Mouse (Mus musculus): ENCODE measurements around the gene Eefsec. TPM values are rescaled to one million over a fixed set of nuclear protein-coding genes. Genes with fewer than 3 reads are reported as not detected.

Gene Eefsec
- total and polyA plus RNA-seq, 3 experiments = 27.5 to 378 (median 40.7) TPM

- no peaks in the 10 kb centered on the region for H3K4me1 ChIP-seq (ENCODE audit: control insufficient read depth in 1 of 2, insufficient read depth in 2 of 2, low read length in 2 of 2)
- no peak overlapping the region for H3K27ac ChIP-seq (ENCODE audit: control insufficient read depth, low read depth, low read length)
- H3K4me3 ChIP-seq (ENCODE audit: control insufficient read depth in 1 of 2, insufficient read depth in 1 of 2, low read depth in 2 of 2, low read length in 2 of 2) = no peak overlapping the region
- H3K9me3 ChIP-seq (replicated peaks; ENCODE audit: insufficient read depth, low read length) = no peaks in the 10 kb centered on the region
- H3K79me2 ChIP-seq (ENCODE audit: control insufficient read depth, insufficient read depth, low read length, poor library complexity) = no peaks in the 10 kb centered on the region
- TF ChIP-seq MAZ (IDR thresholded peaks at IDR 0.05; ENCODE audit: low read depth, low read length) (no peak), GATA1 (IDR thresholded peaks at IDR 0.05; ENCODE audit: low read depth, low read length) (0 out of 2 replicates have a peak, but pooled peaks have one; percentile 9), SMC3 (IDR thresholded peaks at IDR 0.05; ENCODE audit: low read depth, low read length) (no peak), TCF12 (IDR thresholded peaks at IDR 0.05; ENCODE audit: low read depth, low read length) (0 out of 2 replicates have a peak, but pooled peaks have one; percentile 25), TAL1 (IDR thresholded peaks at IDR 0.05; ENCODE audit: low read length) (no peak)
- no peaks in the 10 kb centered on the region; a peak in 1 of 4 replicates for H3K36me3 ChIP-seq (ENCODE audit: control insufficient read depth in 1 of 2, insufficient read depth in 2 of 2, low read length in 2 of 2)
- no peak overlapping the region for H3K9ac ChIP-seq (ENCODE audit: control insufficient read depth, low read depth, low read length, poor library complexity, severe bottlenecking)
- no peak for DNase-seq (ENCODE audit: low read depth, low spot score)
- H3K27me3 ChIP-seq (ENCODE audit: control insufficient read depth in 1 of 2, insufficient read depth in 2 of 2, low read length in 2 of 2) = no peaks in the 10 kb centered on the region; a peak in 1 of 4 replicates
Observed at GRCm38 (mm10) chr6:88226570-88226994, 219.8 kb downstream of the Eefsec start.

GRCm38 (mm10) chr6:88221968-88222367, 224.4 kb downstream of the Eefsec start, which contains the start of gene Dnajb8:
Gene Dnajb8 (plus strand): TSS chr6:88222268.
- Histone ChIP-seq H3K27ac (ENCODE audit: control insufficient read depth, low read depth, low read length) (no peak within 1 kb of the TSS), H3K9ac (ENCODE audit: control insufficient read depth, low read depth, low read length, poor library complexity, severe bottlenecking) (no peak within 1 kb of the TSS), H3K4me1 (ENCODE audit: control insufficient read depth in 1 of 2, insufficient read depth in 2 of 2, low read length in 2 of 2) (no peaks in the 10 kb centered on the region), H3K4me3 (ENCODE audit: control insufficient read depth in 1 of 2, insufficient read depth in 1 of 2, low read depth in 2 of 2, low read length in 2 of 2) (no peak within 1 kb of the TSS), H3K27me3 (ENCODE audit: control insufficient read depth in 1 of 2, insufficient read depth in 2 of 2, low read length in 2 of 2) (no peaks in the 10 kb centered on the region), H3K9me3 (replicated peaks; ENCODE audit: insufficient read depth, low read length) (no peaks in the 10 kb centered on the region), H3K36me3 (ENCODE audit: control insufficient read depth in 1 of 2, insufficient read depth in 2 of 2, low read length in 2 of 2) (no peaks in the 10 kb centered on the region; a peak in 1 of 4 replicates), H3K79me2 (ENCODE audit: control insufficient read depth, insufficient read depth, low read length, poor library complexity) (no peaks in the 10 kb centered on the region)
- no peak for TF ChIP-seq TBP (IDR thresholded peaks at IDR 0.05; ENCODE audit: low read depth, low read length)
- no peak for DNase-seq (ENCODE audit: low read depth, low spot score)

GRCm38 (mm10) chr6:88219094-88219493, 227.2 kb downstream of the Eefsec start:
- H3K27ac ChIP-seq (ENCODE audit: control insufficient read depth, low read depth, low read length) = no peak overlapping the region
- H3K4me1 ChIP-seq (ENCODE audit: control insufficient read depth in 1 of 2, insufficient read depth in 2 of 2, low read length in 2 of 2) = no peaks in the 10 kb centered on the region
- no peak for DNase-seq (ENCODE audit: low read depth, low spot score)

More at GRCm38 (mm10) chr6:88219094-88219493, 227.2 kb downstream of the Eefsec start:
- Histone ChIP-seq H3K9ac (ENCODE audit: control insufficient read depth, low read depth, low read length, poor library complexity, severe bottlenecking) (no peak overlapping the region), H3K27me3 (ENCODE audit: control insufficient read depth in 1 of 2, insufficient read depth in 2 of 2, low read length in 2 of 2) (no peaks in the 10 kb centered on the region), H3K9me3 (replicated peaks; ENCODE audit: insufficient read depth, low read length) (no peaks in the 10 kb centered on the region), H3K36me3 (ENCODE audit: control insufficient read depth in 1 of 2, insufficient read depth in 2 of 2, low read length in 2 of 2) (no peaks in the 10 kb centered on the region), H3K79me2 (ENCODE audit: control insufficient read depth, insufficient read depth, low read length, poor library complexity) (no peaks in the 10 kb centered on the region), H3K4me3 (ENCODE audit: control insufficient read depth in 1 of 2, insufficient read depth in 1 of 2, low read depth in 2 of 2, low read length in 2 of 2) (no peak overlapping the region)
- TF ChIP-seq MYC (IDR thresholded peaks at IDR 0.05; ENCODE audit: low read depth, low read length) = no peak
- no peak for TF ChIP-seq KAT2A (conservative IDR thresholded peaks at IDR 0.05; ENCODE audit: low read depth, low read length)
- TF ChIP-seq SIN3A (IDR thresholded peaks at IDR 0.05; ENCODE audit: low read length) = no peak
- TF ChIP-seq NELFE (IDR thresholded peaks at IDR 0.05; ENCODE audit: low read depth, low read length) = no peak
- no peak for TF ChIP-seq UBTF (IDR thresholded peaks at IDR 0.05; ENCODE audit: borderline replicate concordance, insufficient read depth, low read depth, low read length)
- no peak for TF ChIP-seq RAD21 (IDR thresholded peaks at IDR 0.05; ENCODE audit: low read depth, low read length)
- TF ChIP-seq EP300 (IDR thresholded peaks at IDR 0.05; ENCODE audit: low read depth in 1 of 2, low read length in 2 of 2) = no peak
- no peak for TF ChIP-seq E2F4 (IDR thresholded peaks at IDR 0.05; ENCODE audit: borderline replicate concordance, low read depth, low read length)
- TF ChIP-seq POLR2AphosphoS5 (IDR thresholded peaks at IDR 0.05; ENCODE audit: borderline replicate concordance, low read depth, low read length) = no peak
- TF ChIP-seq MXI1 (IDR thresholded peaks at IDR 0.05; ENCODE audit: low read depth, low read length) = no peak
- TF ChIP-seq TAL1 (IDR thresholded peaks at IDR 0.05; ENCODE audit: low read length) = no peak
- TF ChIP-seq HCFC1 (IDR thresholded peaks at IDR 0.05; ENCODE audit: low read depth, low read length) = no peak
- TF ChIP-seq ZC3H11A (IDR thresholded peaks at IDR 0.05; ENCODE audit: low read depth, low read length) = no peak
- no peak for TF ChIP-seq MAX (IDR thresholded peaks at IDR 0.05; ENCODE audit: low read length)
- no peak for TF ChIP-seq MAZ (IDR thresholded peaks at IDR 0.05; ENCODE audit: low read depth, low read length)
- no peak for TF ChIP-seq ZMIZ1 (IDR thresholded peaks at IDR 0.05; ENCODE audit: low read depth, low read length)
